Mouse (Mus musculus): ENCODE results near the gene Tnni1. TPM values are rescaled to one million over a fixed set of nuclear protein-coding genes. Genes with fewer than 3 reads are reported as not detected.

Tnni1 gene
- polyA plus RNA-seq, 1 experiment from 2014 or later = 0.20 TPM

GRCm38 (mm10) chr1:135835716-135836483, 56.7 kb downstream of the Tnni1 start, which contains the start of gene Tnnt2:
Gene Tnnt2 (plus strand): TSS chr1:135836354.
- Histone ChIP-seq H3K9ac (replicated peaks) (no peak within 1 kb of the TSS), H3K9me3 (no peaks in the 10 kb centered on the region), H3K27ac (no peak within 1 kb of the TSS), H3K36me3 (no peaks in the 10 kb centered on the region), H3K4me2 (replicated peaks) (no peak within 1 kb of the TSS), H3K4me3 (replicated peaks) (no peak within 1 kb of the TSS), H3K27me3 (no peaks in the 10 kb centered on the region), H3K4me1 (replicated peaks) (no peaks in the 10 kb centered on the region)
- WGBS = 51% methylated on average over 9 of the region's 9 CpGs
- ATAC-seq = no peak

GRCm38 (mm10) chr1:135838626-135839025, 59.4 kb downstream of the Tnni1 start:
- H3K27ac ChIP-seq = no peak overlapping the region
- no peak overlapping the region for H3K4me3 ChIP-seq (replicated peaks)
- ATAC-seq = no peak
- 70% methylated on average over 4 of the region's 4 CpGs for WGBS
- H3K27me3 ChIP-seq = no peaks in the 10 kb centered on the region
- no peak overlapping the region for H3K4me2 ChIP-seq (replicated peaks)
- H3K9ac ChIP-seq (replicated peaks) = no peak overlapping the region
- H3K4me1 ChIP-seq (replicated peaks) = no peaks in the 10 kb centered on the region
- no peaks in the 10 kb centered on the region for H3K9me3 ChIP-seq
- H3K36me3 ChIP-seq = no peaks in the 10 kb centered on the region

GRCm38 (mm10) chr1:135839065-135839464, 59.8 kb downstream of the Tnni1 start:
- no peak for ATAC-seq
- H3K4me3 ChIP-seq (replicated peaks) = no peak overlapping the region
- no peaks in the 10 kb centered on the region for H3K36me3 ChIP-seq
- 92% methylated on average over 6 of the region's 6 CpGs for WGBS
- H3K9ac ChIP-seq (replicated peaks) = no peak overlapping the region
- H3K4me2 ChIP-seq (replicated peaks) = no peak overlapping the region
- H3K4me1 ChIP-seq (replicated peaks) = no peaks in the 10 kb centered on the region
- H3K27me3 ChIP-seq = no peaks in the 10 kb centered on the region
- no peaks in the 10 kb centered on the region for H3K9me3 ChIP-seq
- no peak overlapping the region for H3K27ac ChIP-seq

GRCm38 (mm10) chr1:135840675-135841395, 61.6 kb downstream of the Tnni1 start:
- H3K9me3 ChIP-seq = no peaks in the 10 kb centered on the region
- H3K27me3 ChIP-seq = no peaks in the 10 kb centered on the region
- no peaks in the 10 kb centered on the region for H3K4me1 ChIP-seq (replicated peaks)
- H3K36me3 ChIP-seq = no peaks in the 10 kb centered on the region
- ATAC-seq = no peak
- H3K27ac ChIP-seq = no peak overlapping the region
- H3K4me3 ChIP-seq (replicated peaks) = no peak overlapping the region
- no peak overlapping the region for H3K4me2 ChIP-seq (replicated peaks)
- 83% methylated on average over 15 of the region's 15 CpGs for WGBS
- no peak overlapping the region for H3K9ac ChIP-seq (replicated peaks)

GRCm38 (mm10) chr1:135843519-135844262, 64.5 kb downstream of the Tnni1 start:
- no peak for ATAC-seq
- 88% methylated on average over 10 of the region's 10 CpGs for WGBS
- H3K9ac ChIP-seq (replicated peaks) = no peak overlapping the region

GRCm38 (mm10) chr1:135844481-135844880, 65.2 kb downstream of the Tnni1 start:
- H3K36me3 ChIP-seq = no peaks in the 10 kb centered on the region
- H3K4me2 ChIP-seq (replicated peaks) = no peak overlapping the region
- 86% methylated on average over 6 of the region's 6 CpGs for WGBS
- H3K27ac ChIP-seq = no peak overlapping the region
- no peaks in the 10 kb centered on the region for H3K4me1 ChIP-seq (replicated peaks)
- H3K4me3 ChIP-seq (replicated peaks) = no peak overlapping the region
- no peaks in the 10 kb centered on the region for H3K27me3 ChIP-seq
- no peak for ATAC-seq
- no peak overlapping the region for H3K9ac ChIP-seq (replicated peaks)
- no peaks in the 10 kb centered on the region for H3K9me3 ChIP-seq

More at GRCm38 (mm10) chr1:135843519-135844262, 64.5 kb downstream of the Tnni1 start:
- Histone ChIP-seq H3K27me3 (no peaks in the 10 kb centered on the region), H3K27ac (no peak overlapping the region), H3K4me2 (replicated peaks) (no peak overlapping the region), H3K4me3 (replicated peaks) (no peak overlapping the region), H3K9me3 (no peaks in the 10 kb centered on the region), H3K36me3 (no peaks in the 10 kb centered on the region), H3K4me1 (replicated peaks) (no peaks in the 10 kb centered on the region)

- Histone ChIP-seq H3K9me3 (no peaks in the 10 kb centered on the region), H3K4me2 (replicated peaks) (no peak overlapping the region), H3K27me3 (no peaks in the 10 kb centered on the region), H3K4me1 (replicated peaks) (peaks cover 5% of the 10 kb centered on the region; the same call in 1 of the 2 replicates), H3K9ac (replicated peaks) (no peak overlapping the region), H3K4me3 (replicated peaks) (no peak overlapping the region), H3K27ac (no peak overlapping the region), H3K36me3 (no peaks in the 10 kb centered on the region)
- 80% methylated on average over 5 of the region's 5 CpGs for WGBS
- no peak for ATAC-seq
Measured at GRCm38 (mm10) chr1:135846632-135847031, 67.4 kb downstream of the Tnni1 start.

GRCm38 (mm10) chr1:135847139-135847562, 67.9 kb downstream of the Tnni1 start:
- Histone ChIP-seq H3K9me3 (no peaks in the 10 kb centered on the region), H3K4me1 (replicated peaks) (peaks cover 10% of the 10 kb centered on the region), H3K27ac (no peak overlapping the region), H3K27me3 (no peaks in the 10 kb centered on the region), H3K4me3 (replicated peaks) (no peak overlapping the region), H3K36me3 (no peaks in the 10 kb centered on the region), H3K4me2 (replicated peaks) (no peak overlapping the region), H3K9ac (replicated peaks) (no peak overlapping the region)
- WGBS = 24% methylated on average over 6 of the region's 6 CpGs
- ATAC-seq = no peak

- H3K27me3 ChIP-seq = no peaks in the 10 kb centered on the region
- H3K4me2 ChIP-seq (replicated peaks) = no peak overlapping the region
- H3K9me3 ChIP-seq = no peaks in the 10 kb centered on the region
- no peak overlapping the region for H3K4me3 ChIP-seq (replicated peaks)
- H3K4me1 ChIP-seq (replicated peaks) = peaks cover 16% of the 10 kb centered on the region
- WGBS = 92% methylated on average over 17 of the region's 17 CpGs
- no peak overlapping the region for H3K27ac ChIP-seq
- H3K36me3 ChIP-seq = no peaks in the 10 kb centered on the region
- no peak for ATAC-seq
- H3K9ac ChIP-seq (replicated peaks) = no peak overlapping the region
Measured at GRCm38 (mm10) chr1:135847611-135848351, 68.5 kb downstream of the Tnni1 start.

GRCm38 (mm10) chr1:135850722-135851512, 71.7 kb downstream of the Tnni1 start:
- no peak for ATAC-seq
- Histone ChIP-seq H3K4me3 (replicated peaks) (no peak overlapping the region), H3K9ac (replicated peaks) (no peak overlapping the region), H3K4me1 (replicated peaks) (peaks cover 19% of the 10 kb centered on the region), H3K9me3 (no peaks in the 10 kb centered on the region), H3K36me3 (no peaks in the 10 kb centered on the region), H3K27ac (no peak overlapping the region), H3K4me2 (replicated peaks) (no peak overlapping the region), H3K27me3 (no peaks in the 10 kb centered on the region)
- WGBS = 69% methylated on average over 12 of the region's 12 CpGs

All from midbrain, embryonic 13.5 days (tissue).